Mouse (Mus musculus): ENCODE measurements around the gene Pafah2.

DNA sequence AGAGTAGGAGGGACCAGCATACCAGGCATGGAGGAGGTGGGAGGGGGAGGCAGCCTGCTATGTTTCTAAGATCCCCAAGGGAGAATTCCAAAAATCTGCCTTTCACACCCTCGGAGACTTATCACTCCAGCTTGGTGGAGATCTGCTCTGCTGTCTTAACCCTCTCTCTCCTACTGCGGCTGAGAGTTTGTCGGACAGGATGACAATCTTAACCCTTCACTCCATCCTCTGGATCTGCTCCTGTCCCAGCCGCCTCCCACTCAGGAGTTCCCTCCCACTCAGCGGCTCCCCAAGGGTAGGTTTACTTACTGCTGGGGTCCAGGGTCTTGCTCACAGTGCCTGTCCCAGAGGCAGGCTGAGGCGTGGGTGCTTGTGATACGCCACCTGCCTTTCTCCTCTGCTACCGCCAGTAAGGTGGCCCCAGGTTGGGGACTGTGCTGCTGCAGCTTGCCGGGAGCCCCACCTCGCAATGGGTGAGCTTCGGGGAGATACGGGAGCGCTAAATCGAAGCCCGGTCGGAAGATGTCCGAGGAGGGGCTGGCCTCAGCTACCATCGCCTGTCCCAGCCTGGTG, 25.4 kb upstream of the Pafah2 start:
- no peak for TF ChIP-seq GATA1 (IDR thresholded peaks at IDR 0.05; ENCODE audit: low read length)
- no peak for TF ChIP-seq TAL1 (IDR thresholded peaks at IDR 0.05; ENCODE audit: low read length)

Measured in erythroblast, embryonic 14.5 days (primary cell).